Mouse (Mus musculus) CH12.LX (cell line): Measurements from ENCODE around the gene Mpz. TPM values are rescaled to one million over a fixed set of nuclear protein-coding genes. Genes with fewer than 3 reads are reported as not detected.

Experiments used
- DNase-seq: peaks from one replicate; pipeline ENCODE4 v3.0.0-alpha.2; 2013; ENCODE audit errors: extremely low read depth
- H3K27ac ChIP-seq: 2 replicates; pipeline ENCODE4 v1.5.1; 2012; ENCODE audit warnings: low read depth, mild to moderate bottlenecking, control low read depth, moderate library complexity; ENCODE audit not compliant: insufficient read depth
- H3K27me3 ChIP-seq: replicated peaks from 2 replicates; pipeline ENCODE3; 2012; ENCODE audit warnings: inconsistent platforms
- H3K36me3 ChIP-seq, 2 experiments: replicated peaks in 1 of 2; 2 replicates each; pipeline versions ENCODE3 to v1.6.1; 2012; ENCODE audit warnings: inconsistent platforms in 1 of 2, low read length in 1 of 2, mild to moderate bottlenecking in 1 of 2, mixed read lengths in 1 of 2, moderate library complexity in 1 of 2; ENCODE audit not compliant: control insufficient read depth in 1 of 2, insufficient read depth in 1 of 2
- H3K4me1 ChIP-seq, 2 experiments: 2 replicates each; pipeline ENCODE4 v1.6.1; 2012; ENCODE audit warnings: inconsistent platforms in 1 of 2, moderate library complexity in 1 of 2; ENCODE audit not compliant: insufficient read depth in 2 of 2, control insufficient read depth in 1 of 2
- H3K4me2 ChIP-seq: 2 replicates; pipeline ENCODE4 v1.6.1; 2012; ENCODE audit warnings: low read depth, mild to moderate bottlenecking, control low read depth; ENCODE audit not compliant: poor library complexity, insufficient read depth, severe bottlenecking
- H3K4me3 ChIP-seq, 3 experiments: fragments of 150-350 bp in 1 of 3; sonication (generic) in 1 of 3; replicated peaks in 1 of 3; 2 replicates each; pipeline versions ENCODE3 to v1.5.1; 2011 to 2012; ENCODE audit warnings: low read depth in 2 of 3, low read length in 2 of 3, mild to moderate bottlenecking in 2 of 3, moderate library complexity in 2 of 3, control low read depth in 1 of 3, improper control_type of control experiment in 1 of 3, inconsistent platforms in 1 of 3, mixed read lengths in 1 of 3; ENCODE audit not compliant: poor library complexity in 1 of 3
- H3K79me2 ChIP-seq: replicated peaks from 2 replicates; pipeline ENCODE4 v1.6.1; 2012; ENCODE audit warnings: mild to moderate bottlenecking, moderate library complexity; ENCODE audit not compliant: control insufficient read depth, poor library complexity, insufficient read depth, severe bottlenecking; ENCODE audit errors: extremely low read depth
- H3K9ac ChIP-seq: 2 replicates; pipeline ENCODE4 v1.6.1; 2012; ENCODE audit warnings: low read depth, mild to moderate bottlenecking, control low read depth, moderate library complexity; ENCODE audit not compliant: insufficient read depth
- H3K9me3 ChIP-seq: replicated peaks from 2 replicates; pipeline ENCODE3; 2012; ENCODE audit warnings: low read length, inconsistent platforms, mixed read lengths
- BHLHE40 ChIP-seq: IDR thresholded peaks from 2 replicates; pipeline ENCODE4 v1.6.1; 2011; ENCODE audit warnings: mild to moderate bottlenecking, low read depth, low read length, improper control_type of control experiment
- CHD1 ChIP-seq: IDR thresholded peaks from 2 replicates; pipeline ENCODE4 v1.6.1; 2012; ENCODE audit warnings: low read depth, low read length, improper control_type of control experiment, inconsistent platforms
- CHD2 ChIP-seq: IDR thresholded peaks from 2 replicates; pipeline ENCODE4 v1.6.1; 2011; ENCODE audit warnings: low read length, improper control_type of control experiment
- CTCF ChIP-seq, 2 experiments: IDR thresholded peaks in 1 of 2; conservative IDR thresholded peaks in 1 of 2; 2 replicates each; pipeline ENCODE4 v1.5.1; 2011 to 2012; ENCODE audit warnings: low read depth in 2 of 2, low read length in 2 of 2, improper control_type of control experiment in 1 of 2, inconsistent platforms in 1 of 2, mild to moderate bottlenecking in 1 of 2, moderate library complexity in 1 of 2
- E2F4 ChIP-seq: IDR thresholded peaks from 2 replicates; pipeline ENCODE4 v1.6.1; 2011; ENCODE audit warnings: low read depth, low read length, improper control_type of control experiment; ENCODE audit not compliant: insufficient replicate concordance
- ELF1 ChIP-seq: IDR thresholded peaks from 2 replicates; pipeline ENCODE4 v1.6.1; 2014; ENCODE audit warnings: low read depth, mild to moderate bottlenecking, inconsistent platforms, low read length, improper control_type of control experiment
- ETS1 ChIP-seq: conservative IDR thresholded peaks from 2 replicates; pipeline ENCODE4 v1.6.1; 2012; ENCODE audit warnings: low read depth, mild to moderate bottlenecking, inconsistent platforms, low read length, improper control_type of control experiment, moderate library complexity
- GABPA ChIP-seq: IDR thresholded peaks from 2 replicates; pipeline ENCODE4 v1.6.1; 2012; ENCODE audit warnings: low read depth, low read length, improper control_type of control experiment, inconsistent platforms; ENCODE audit not compliant: insufficient replicate concordance
- HCFC1 ChIP-seq: IDR thresholded peaks from 2 replicates; pipeline ENCODE4 v1.6.1; 2012; ENCODE audit warnings: low read depth, mild to moderate bottlenecking, inconsistent platforms, low read length, improper control_type of control experiment
- IRF4 ChIP-seq: IDR thresholded peaks from 2 replicates; pipeline ENCODE4 v1.6.1; 2014; ENCODE audit warnings: low read depth, mild to moderate bottlenecking, inconsistent platforms, low read length, improper control_type of control experiment
- JUN ChIP-seq: IDR thresholded peaks from 2 replicates; pipeline ENCODE4 v1.6.1; 2011; ENCODE audit warnings: low read depth, mild to moderate bottlenecking, low read length, improper control_type of control experiment, moderate library complexity; ENCODE audit not compliant: insufficient read depth
- JUND ChIP-seq: conservative IDR thresholded peaks from 2 replicates; pipeline ENCODE4 v1.6.1; 2011; ENCODE audit warnings: low read depth, low read length, improper control_type of control experiment
- KAT2A ChIP-seq: IDR thresholded peaks from 2 replicates; pipeline ENCODE4 v1.6.1; 2012; ENCODE audit warnings: low read length, improper control_type of control experiment, inconsistent platforms; ENCODE audit not compliant: insufficient replicate concordance
- MAFK ChIP-seq: IDR thresholded peaks from 2 replicates; pipeline ENCODE4 v1.6.1; 2011; ENCODE audit warnings: low read length, improper control_type of control experiment; ENCODE audit not compliant: insufficient replicate concordance
- MAX ChIP-seq: IDR thresholded peaks from 2 replicates; pipeline ENCODE4 v1.6.1; 2011; ENCODE audit warnings: low read length, improper control_type of control experiment
- MAZ ChIP-seq: IDR thresholded peaks from 2 replicates; pipeline ENCODE4 v1.6.1; 2012; ENCODE audit warnings: low read depth, mild to moderate bottlenecking, inconsistent platforms, low read length, improper control_type of control experiment, moderate library complexity
- MEF2A ChIP-seq: IDR thresholded peaks from 2 replicates; pipeline ENCODE4 v1.6.1; 2014; ENCODE audit warnings: low read depth, mild to moderate bottlenecking, inconsistent platforms, low read length, improper control_type of control experiment, borderline replicate concordance
- MXI1 ChIP-seq: IDR thresholded peaks from 2 replicates; pipeline ENCODE4 v1.6.1; 2011; ENCODE audit warnings: mild to moderate bottlenecking, low read depth, low read length, improper control_type of control experiment
- MYC ChIP-seq: IDR thresholded peaks from 2 replicates; pipeline ENCODE4 v1.6.1; 2011; ENCODE audit warnings: low read depth, mild to moderate bottlenecking, improper control_type of control experiment, low read length
- NELFE ChIP-seq: IDR thresholded peaks from 2 replicates; pipeline ENCODE4 v1.6.1; 2011; ENCODE audit warnings: low read depth, low read length, improper control_type of control experiment
- RAD21 ChIP-seq: IDR thresholded peaks from 2 replicates; pipeline ENCODE4 v1.6.1; 2011; ENCODE audit warnings: low read depth, mild to moderate bottlenecking, low read length, improper control_type of control experiment, moderate library complexity
- RCOR1 ChIP-seq: conservative IDR thresholded peaks from 2 replicates; pipeline ENCODE4 v1.6.1; 2012; ENCODE audit warnings: low read depth, mild to moderate bottlenecking, inconsistent platforms, low read length, improper control_type of control experiment
- SIN3A ChIP-seq: IDR thresholded peaks from 2 replicates; pipeline ENCODE4 v1.6.1; 2012; ENCODE audit warnings: low read length, improper control_type of control experiment, inconsistent platforms
- SMC3 ChIP-seq: IDR thresholded peaks from 2 replicates; pipeline ENCODE4 v1.6.1; 2011; ENCODE audit warnings: low read depth, low read length, improper control_type of control experiment
- TBP ChIP-seq: conservative IDR thresholded peaks from 2 replicates; pipeline ENCODE4 v1.6.1; 2011; ENCODE audit warnings: low read depth, low read length, improper control_type of control experiment
- UBTF ChIP-seq: IDR thresholded peaks from 2 replicates; pipeline ENCODE4 v1.6.1; 2012; ENCODE audit warnings: low read depth, mild to moderate bottlenecking, inconsistent platforms, low read length, improper control_type of control experiment, moderate library complexity
- USF1 ChIP-seq: IDR thresholded peaks from 2 replicates; pipeline ENCODE4 v1.6.1; 2014; ENCODE audit warnings: low read depth, mild to moderate bottlenecking, inconsistent platforms, low read length, improper control_type of control experiment
- USF2 ChIP-seq: conservative IDR thresholded peaks from 2 replicates; pipeline ENCODE4 v1.6.1; 2011; ENCODE audit warnings: low read depth, low read length, improper control_type of control experiment
- ZC3H11A ChIP-seq: IDR thresholded peaks from 2 replicates; pipeline ENCODE4 v1.6.1; 2012; ENCODE audit warnings: low read depth, mild to moderate bottlenecking, inconsistent platforms, low read length, improper control_type of control experiment
- ZKSCAN1 ChIP-seq: IDR thresholded peaks from 2 replicates; pipeline ENCODE4 v1.6.1; 2012; ENCODE audit warnings: low read depth, inconsistent platforms, low read length, improper control_type of control experiment, borderline replicate concordance
- dilution Hi-C: fragments of 300-500 bp; cut with MboI; formaldehyde crosslinking; loops from 2 replicates; pipeline ENCODE4 v1.14.3; 2020; ENCODE audit warnings: low sequenced_read_pairs; ENCODE audit not compliant: extremely low pct_unique_long_range_greater_than_20kb, extremely low pct_ligation_motif_present
- in situ Hi-C: fragments of 300-500 bp; cut with MboI; formaldehyde crosslinking; loops from 3 replicates; pipeline ENCODE4 v1.14.3; 2019; ENCODE audit warnings: low sequenced_read_pairs, low pct_ligation_motif_present, low pct_unique_long_range_greater_than_20kb, mixed read lengths
- polyA plus RNA-seq: library from polyadenylated mRNA; unstranded; fragments of >175 nt; gene quantifications from 2 replicates; pipeline ENCODE4 v1.2.1, GENCODE M21; 2012; ENCODE audit warnings: low read depth; ENCODE audit not compliant: insufficient read length
- total RNA-seq, 2 experiments: library from RNA; depleted of rRNA; stranded (reverse); fragments of 300-350 nt in 1 of 2; fragments of >200 nt in 1 of 2; gene quantifications; 2 replicates each; pipeline ENCODE4 v1.2.3; 2012 to 2014

Gene Mpz
- total and polyA plus RNA-seq, 3 experiments: 0.21 to 0.49 TPM; not detected in 1

DNA sequence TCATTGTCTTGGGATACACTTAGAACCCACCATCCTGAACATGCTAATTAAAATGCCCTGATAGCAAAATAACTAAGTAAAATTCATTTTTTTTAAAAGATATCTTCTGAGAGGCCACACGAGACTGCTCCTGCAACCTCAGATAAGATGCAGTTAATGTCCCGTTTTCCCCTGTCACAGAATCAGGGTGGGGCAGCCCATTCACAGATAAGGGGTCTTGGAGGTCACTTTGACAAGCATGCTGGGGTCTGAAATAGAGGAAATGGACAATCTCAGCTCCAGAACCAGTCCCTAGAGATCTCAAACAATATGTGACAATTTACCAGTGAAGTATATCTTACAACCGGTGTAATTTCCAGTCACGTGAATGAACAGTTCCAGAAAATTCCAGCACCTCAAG lies 34.2 kb upstream of the Mpz start:
- dilution Hi-C loops (no loop called here), in situ Hi-C loops (no loop called here)
- H3K9ac ChIP-seq: no peak overlapping the region
- H3K4me1 ChIP-seq: peaks cover 4 to 13% of the 10 kb centered on the region in 2 experiments
- TF ChIP-seq MAX (no peak), CHD2 (no peak), MXI1 (no peak), USF1 (no peak), MAFK (no peak)
- H3K36me3 ChIP-seq: no peaks in the 10 kb centered on the region
- H3K9me3 ChIP-seq: no peaks in the 10 kb centered on the region
- no peak overlapping the region for H3K4me3 ChIP-seq
- no peak overlapping the region for H3K4me2 ChIP-seq
- DNase-seq: no peak
- H3K27me3 ChIP-seq: no peaks in the 10 kb centered on the region
- no peaks in the 10 kb centered on the region for H3K79me2 ChIP-seq
- no peak overlapping the region for H3K27ac ChIP-seq

DNA sequence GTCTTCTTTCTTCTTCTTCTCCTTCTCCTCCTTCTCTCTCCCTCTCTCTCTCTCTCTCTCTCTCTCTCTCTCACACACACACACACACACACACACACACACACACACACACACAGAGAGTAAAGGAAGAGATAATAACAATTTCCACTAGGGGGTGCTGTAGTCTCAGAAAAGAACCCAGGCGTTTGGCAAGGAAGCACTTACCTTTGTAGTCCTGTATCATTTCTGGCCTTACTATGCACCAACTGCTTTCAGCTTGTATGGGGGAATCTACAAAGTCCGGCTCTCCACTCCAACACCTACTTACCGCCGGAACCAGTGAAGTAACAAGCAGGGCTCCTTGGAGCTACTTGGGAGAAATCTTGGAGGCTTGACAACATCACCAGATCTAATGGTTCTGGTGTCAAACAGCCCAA lies 32.2 kb upstream of the Mpz start:
- Histone ChIP-seq H3K9ac (no peak overlapping the region), H3K79me2 (no peaks in the 10 kb centered on the region), H3K4me3 (no peak overlapping the region), H3K27me3 (no peaks in the 10 kb centered on the region)
- dilution Hi-C loops: no loop called here
- TF ChIP-seq CTCF (conservative IDR thresholded peaks at IDR 0.05 in 1 of 2, IDR thresholded peaks at IDR 0.05 in 1 of 2; ENCODE audit: low read depth in 2 of 2, low read length in 2 of 2) (peak in 1 of 2 experiments; percentile 89; a peak in 2 of 4 replicates), UBTF (no peak), JUND (no peak), TBP (no peak), ZKSCAN1 (no peak), MXI1 (0 out of 2 replicates have a peak, but pooled peaks have one; percentile 37), MYC (no peak), USF2 (no peak), USF1 (no peak), ZC3H11A (peak; percentile 31; the same call in 1 of the 2 replicates), ETS1 (no peak), HCFC1 (peak; percentile 52), ELF1 (peak; percentile 59; the same call in 1 of the 2 replicates), RCOR1 (0 out of 2 replicates have a peak, but pooled peaks have one; percentile 62), KAT2A (no peak), GABPA (no peak), MAFK (no peak), JUN (no peak), CHD1 (no peak), E2F4 (no peak), MAX (no peak), NELFE (peak; percentile 36; the same call in 1 of the 2 replicates), RAD21 (peak; percentile 82), SIN3A (0 out of 2 replicates have a peak, but pooled peaks have one; percentile 39), CHD2 (no peak), MEF2A (0 out of 2 replicates have a peak, but pooled peaks have one; percentile 48), MAZ (0 out of 2 replicates have a peak, but pooled peaks have one; percentile 50), BHLHE40 (0 out of 2 replicates have a peak, but pooled peaks have one; percentile 9), IRF4 (0 out of 2 replicates have a peak, but pooled peaks have one; percentile 21), SMC3 (peak; percentile 76)
- TF ChIP-seq, all 38 proteins: peak for 14
- Histone ChIP-seq H3K4me2 (no peak overlapping the region), H3K27ac (no peak overlapping the region), H3K9me3 (no peaks in the 10 kb centered on the region), H3K4me1 (peaks cover 7 to 17% of the 10 kb centered on the region in 2 experiments), H3K36me3 (no peaks in the 10 kb centered on the region)
- in situ Hi-C loops: no loop called here
- peak; percentile 84 for DNase-seq
